Mouse (Mus musculus) cerebellum, adult 2 months (tissue): Measurements from ENCODE around the gene Sox5. TPM values are rescaled to one million over a fixed set of nuclear protein-coding genes. Genes with fewer than 3 reads are reported as not detected.

Experiments
- DNase-seq, 2 experiments: peaks; one replicate each; pipeline ENCODE4 v3.0.0; 2021
- H3K27ac ChIP-seq: fragments of 200-500 bp; 2 replicates; pipeline ENCODE4 v1.5.1; 2012; ENCODE audit warnings: low read length, control low read depth, inconsistent platforms; ENCODE audit not compliant: insufficient read depth
- H3K27me3 ChIP-seq: fragments of 200-500 bp; 2 replicates; pipeline ENCODE4 v1.6.1; 2012; ENCODE audit warnings: inconsistent platforms, mild to moderate bottlenecking, low read length, moderate library complexity; ENCODE audit not compliant: control insufficient read depth, insufficient read depth
- H3K4me1 ChIP-seq: fragments of 200-500 bp; 2 replicates; pipeline ENCODE4 v1.6.1; 2011; ENCODE audit warnings: low read length; ENCODE audit not compliant: control insufficient read depth, insufficient read depth
- H3K4me3 ChIP-seq: fragments of 200-500 bp; replicated peaks from 2 replicates; pipeline ENCODE3; 2011; ENCODE audit warnings: mild to moderate bottlenecking, low read depth, low read length, control low read depth; ENCODE audit not compliant: insufficient read depth
- CTCF ChIP-seq: fragments of 200-500 bp; IDR thresholded peaks from 2 replicates; pipeline ENCODE4 v1.5.1; 2011; ENCODE audit warnings: low read depth, mild to moderate bottlenecking, control low read depth, low read length, moderate library complexity, borderline replicate concordance; ENCODE audit not compliant: insufficient read depth
- POLR2A ChIP-seq: fragments of 200-500 bp; IDR thresholded peaks from 2 replicates; pipeline ENCODE4 v1.6.1; 2011; ENCODE audit warnings: low read length, control low read depth, borderline replicate concordance; ENCODE audit not compliant: insufficient read depth
- WGBS: fragments of 180-500 bp; shearing (Covaris S2); methylation state at CpG from one replicate; pipeline ENCODE4 v1.1.7; 2018; 5-methylcytosine and 5-hydroxymethylcytosine counted together
- polyA plus RNA-seq: library from polyadenylated mRNA; depleted of rRNA; stranded (reverse); fragments of >200 nt; gene quantifications from 2 replicates; pipeline ENCODE4 v1.2.3, GENCODE M21; 2012

Gene Sox5
- polyA plus RNA-seq, 1 experiment, result 13.3 TPM

DNA sequence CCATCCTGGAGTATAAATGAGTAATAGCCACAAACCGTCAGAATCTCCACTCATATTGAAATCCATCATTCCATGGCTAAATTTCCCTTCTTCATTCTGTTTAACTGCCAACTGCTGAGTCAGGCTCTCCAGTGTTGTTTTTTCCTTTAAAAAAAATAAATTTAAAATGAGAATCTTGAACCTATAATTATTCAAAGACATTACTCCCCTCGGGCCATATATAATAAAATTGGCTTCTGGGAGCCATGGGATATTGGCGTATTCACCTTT lies 937.1 kb downstream of the Sox5 start:
- H3K27ac ChIP-seq, result no peak overlapping the region
- TF ChIP-seq POLR2A, result no peak
- H3K4me3 ChIP-seq, result no peak overlapping the region
- 83% methylated on average over 3 of the region's 3 CpGs for WGBS
- no peak for DNase-seq
- no peaks in the 10 kb centered on the region for H3K27me3 ChIP-seq
- no peaks in the 10 kb centered on the region for H3K4me1 ChIP-seq

DNA sequence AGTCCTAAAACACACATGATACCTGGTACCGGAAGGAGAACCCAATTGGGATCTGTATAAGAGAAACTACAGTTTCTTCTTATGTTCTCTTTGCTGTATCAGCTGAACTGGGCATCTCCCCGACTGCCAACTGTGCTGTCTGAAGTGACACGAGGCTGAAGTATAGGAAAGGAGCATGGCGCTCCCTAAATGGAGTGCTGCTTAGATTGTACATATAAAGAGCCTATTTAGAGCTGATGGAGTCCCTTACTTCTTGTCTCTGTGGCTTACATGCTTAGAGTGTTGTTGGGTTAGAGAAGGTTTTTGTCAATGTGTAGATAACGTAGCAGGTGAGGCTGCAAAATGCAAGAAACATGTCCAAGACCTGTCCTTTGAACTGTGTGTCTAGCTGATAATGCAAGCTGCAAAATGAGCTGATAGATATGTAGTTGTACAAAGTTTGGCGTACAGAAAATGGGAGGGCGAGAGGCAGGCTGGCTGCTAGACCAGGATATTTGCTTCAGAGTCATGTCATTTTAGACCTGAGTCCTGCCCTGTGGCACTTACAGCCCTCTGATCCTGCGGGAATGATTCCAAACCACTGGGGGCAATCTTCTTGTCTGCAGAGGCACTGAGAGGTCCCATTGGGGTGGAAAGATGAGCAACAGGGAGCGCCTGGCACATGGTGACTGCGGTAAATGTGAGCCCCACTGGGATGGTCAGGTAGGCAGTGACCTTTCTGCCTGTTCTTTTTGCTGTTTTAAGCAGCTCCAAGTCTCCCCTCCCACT lies 937.7 kb downstream of the Sox5 start:
- Histone ChIP-seq H3K4me1 (no peaks in the 10 kb centered on the region), H3K27ac (no peak overlapping the region), H3K27me3 (no peaks in the 10 kb centered on the region), H3K4me3 (no peak overlapping the region)
- no peak for DNase-seq
- TF ChIP-seq POLR2A (no peak), CTCF (no peak)
- WGBS, result 88% methylated on average over 10 of the region's 10 CpGs

DNA sequence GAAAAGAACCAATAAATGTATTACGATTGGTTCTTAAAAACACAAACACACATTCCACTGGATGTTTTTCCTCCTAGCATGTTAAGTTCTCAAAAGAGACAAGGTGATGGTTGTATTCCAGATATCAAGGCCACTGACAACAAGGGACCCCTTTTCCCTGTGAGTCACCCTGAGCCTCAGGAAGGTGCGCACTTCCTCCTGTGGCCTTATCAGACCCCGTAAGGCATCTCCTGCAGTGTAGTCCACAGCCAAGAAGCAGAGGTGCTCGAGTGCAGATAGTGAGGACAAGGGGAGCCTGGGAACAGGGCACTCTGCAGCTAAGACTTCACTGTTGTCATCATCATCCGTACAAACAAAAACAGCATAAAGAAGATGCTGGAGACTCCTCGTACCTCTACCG lies 939.8 kb downstream of the Sox5 start:
- Histone ChIP-seq H3K27me3 (no peaks in the 10 kb centered on the region), H3K4me1 (no peaks in the 10 kb centered on the region), H3K4me3 (no peak overlapping the region), H3K27ac (no peak overlapping the region)
- DNase-seq, result no peak
- TF ChIP-seq POLR2A (no peak), CTCF (no peak)
- WGBS, result 93% methylated on average over 7 of the region's 7 CpGs

DNA sequence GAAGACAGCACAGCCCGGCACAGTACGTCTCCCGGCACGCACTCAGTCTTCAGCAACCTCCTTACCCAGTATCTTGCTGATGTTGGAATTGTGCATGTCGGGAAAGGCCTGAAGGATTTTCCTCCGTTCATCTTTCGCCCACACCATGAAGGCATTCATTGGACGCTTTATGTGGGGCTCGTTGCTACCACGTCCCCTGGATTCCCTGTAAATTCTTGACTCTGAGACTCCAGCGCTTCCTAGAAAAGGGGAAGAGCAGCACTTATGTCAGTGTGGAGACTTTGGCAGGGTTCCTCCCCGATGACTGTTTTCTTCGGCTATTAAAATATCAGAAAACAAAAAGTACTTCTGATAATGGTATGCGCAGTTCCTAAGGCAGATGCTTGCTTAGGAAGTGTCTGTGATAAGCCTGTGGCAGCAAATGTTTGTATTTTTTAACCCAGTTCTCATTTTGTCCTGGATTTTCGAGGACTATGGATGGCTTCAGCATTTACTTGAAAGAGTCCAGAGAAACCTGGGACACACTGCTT lies 940.6 kb downstream of the Sox5 start:
- no peak for DNase-seq
- 90% methylated on average over 15 of the region's 15 CpGs for WGBS
- TF ChIP-seq CTCF (no peak), POLR2A (no peak)
- no peaks in the 10 kb centered on the region for H3K27me3 ChIP-seq
- no peak overlapping the region for H3K4me3 ChIP-seq
- H3K4me1 ChIP-seq, result no peaks in the 10 kb centered on the region
- H3K27ac ChIP-seq, result no peak overlapping the region

DNA sequence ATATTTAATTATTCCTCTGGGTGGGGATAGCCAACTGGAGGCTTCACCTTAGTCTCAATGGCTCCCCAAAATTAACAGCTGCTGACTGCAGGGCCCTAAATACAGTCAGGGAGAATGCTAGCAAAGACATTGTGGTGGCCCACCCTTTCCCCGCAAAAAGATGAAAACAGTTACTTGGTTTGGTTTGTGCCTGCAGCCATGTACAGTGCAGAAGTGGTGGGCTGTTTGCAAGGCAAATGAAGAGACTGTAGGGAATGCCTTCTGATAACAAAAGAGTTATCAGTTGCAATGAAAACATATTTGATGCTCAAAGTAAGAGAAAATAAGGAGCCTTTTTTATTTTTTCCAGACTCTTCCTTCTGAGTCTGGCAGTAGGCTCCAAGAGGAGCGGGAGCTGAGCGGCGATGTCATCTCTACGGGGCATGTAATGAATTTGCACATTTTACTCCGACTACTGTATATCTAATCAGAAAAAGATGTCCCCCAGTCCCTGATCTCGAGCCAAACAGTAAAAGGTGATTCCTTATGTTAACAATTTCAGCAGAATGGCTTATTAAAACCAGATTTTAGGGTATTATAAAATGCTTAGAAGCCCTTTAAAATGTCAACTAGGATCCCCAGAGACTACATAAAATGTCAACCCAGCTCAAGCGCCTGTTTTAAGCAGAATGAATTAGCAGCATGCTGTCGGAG lies 943.2 kb downstream of the Sox5 start:
- DNase-seq, result no peak
- Histone ChIP-seq H3K4me1 (no peaks in the 10 kb centered on the region), H3K27ac (no peak overlapping the region), H3K27me3 (no peaks in the 10 kb centered on the region), H3K4me3 (no peak overlapping the region)
- WGBS, result 62% methylated on average over 9 of the region's 9 CpGs
- TF ChIP-seq CTCF (no peak), POLR2A (no peak)

DNA sequence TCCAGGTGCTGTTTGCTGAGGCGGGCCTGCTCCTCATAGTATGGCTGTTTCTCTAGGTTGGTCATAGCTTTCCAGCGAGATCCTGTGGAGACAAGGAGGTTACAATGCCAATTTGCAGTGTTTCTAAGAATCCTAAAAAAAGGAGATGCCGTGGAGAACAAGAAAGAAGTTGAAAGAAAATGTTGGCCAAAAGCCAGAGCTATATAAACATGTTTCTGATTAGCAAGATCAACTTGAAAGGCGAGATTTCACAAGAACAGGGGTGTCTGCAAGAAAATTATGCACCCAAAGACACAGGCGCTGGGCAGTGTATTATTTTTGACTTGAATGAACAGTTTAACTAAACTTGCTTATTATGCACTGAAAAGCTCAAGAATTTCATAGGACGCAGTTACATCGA lies 946.4 kb downstream of the Sox5 start:
- no peak for TF ChIP-seq CTCF
- no peak for TF ChIP-seq POLR2A
- no peak overlapping the region for H3K4me3 ChIP-seq
- no peaks in the 10 kb centered on the region for H3K4me1 ChIP-seq
- H3K27me3 ChIP-seq, result no peaks in the 10 kb centered on the region
- no peak overlapping the region for H3K27ac ChIP-seq
- 74% methylated on average over 7 of the region's 7 CpGs for WGBS
- DNase-seq, result no peak

DNA sequence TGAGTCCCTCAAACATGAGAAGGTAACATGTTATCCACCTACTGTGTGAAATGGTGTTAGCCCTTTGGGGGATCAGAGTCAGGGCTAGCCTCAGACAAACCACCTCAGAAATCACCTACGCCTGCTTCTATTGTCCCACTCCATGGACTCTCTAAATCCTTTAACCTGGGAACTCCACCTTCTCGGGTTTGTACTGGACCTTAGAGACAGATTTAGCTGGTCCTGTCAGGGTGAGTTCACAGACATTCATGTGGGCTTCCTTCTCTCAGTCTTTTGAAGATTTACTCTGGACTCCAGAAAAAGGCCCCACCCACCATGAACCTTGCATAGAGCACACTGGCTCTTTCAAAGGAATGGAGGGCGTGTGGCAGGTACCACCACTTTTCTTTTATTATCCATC lies 947.8 kb downstream of the Sox5 start:
- no peak for DNase-seq
- H3K4me1 ChIP-seq, result no peaks in the 10 kb centered on the region
- no peak overlapping the region for H3K27ac ChIP-seq
- WGBS, result 97% methylated on average over 3 of the region's 3 CpGs
- H3K27me3 ChIP-seq, result no peaks in the 10 kb centered on the region
- TF ChIP-seq POLR2A (no peak), CTCF (no peak)
- no peak overlapping the region for H3K4me3 ChIP-seq

DNA sequence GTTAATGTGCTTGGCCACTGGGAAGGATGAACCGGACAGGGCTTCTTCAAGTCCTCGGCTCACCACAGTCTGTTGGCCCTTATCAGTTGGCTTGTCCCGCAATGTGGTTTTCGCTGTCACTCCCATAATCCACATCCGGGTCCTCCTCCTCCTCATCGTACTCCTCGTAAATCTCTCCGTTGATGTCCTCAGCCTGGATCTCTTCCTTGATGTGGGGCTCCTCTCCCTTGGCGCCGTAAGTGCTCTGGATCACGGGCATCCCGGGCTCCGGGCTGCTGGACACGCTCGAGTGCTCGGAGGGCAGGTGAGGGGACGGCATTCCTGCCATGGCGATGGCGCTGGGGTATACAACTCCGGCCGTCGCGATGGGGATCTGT lies 948.6 kb downstream of the Sox5 start:
- H3K4me1 ChIP-seq, result no peaks in the 10 kb centered on the region
- no peaks in the 10 kb centered on the region for H3K27me3 ChIP-seq
- H3K4me3 ChIP-seq, result no peak overlapping the region
- H3K27ac ChIP-seq, result no peak overlapping the region
- TF ChIP-seq POLR2A (no peak), CTCF (no peak)
- DNase-seq, result no peak
- 92% methylated on average over 23 of the region's 23 CpGs for whole genome bisulfite sequencing
